Mouse (Mus musculus): ENCODE results near the gene Mtfr1l.

GRCm38 (mm10) chr4:134497223-134497622 is 38.0 kb downstream of the Mtfr1l start:
- TF ChIP-seq MXI1 (IDR thresholded peaks at IDR 0.05; ENCODE audit: low read depth, low read length) (no peak), NELFE (IDR thresholded peaks at IDR 0.05; ENCODE audit: low read depth, low read length) (no peak), KAT2A (conservative IDR thresholded peaks at IDR 0.05; ENCODE audit: low read depth, low read length) (no peak), MAX (IDR thresholded peaks at IDR 0.05; ENCODE audit: low read length) (no peak), CHD1 (IDR thresholded peaks at IDR 0.05; ENCODE audit: low read depth, low read length) (no peak), MAFK (IDR thresholded peaks at IDR 0.05; ENCODE audit: borderline replicate concordance, low read depth, low read length) (no peak)

All from MEL (cell line).